Comparison of ENCODE assay signal across 23 mouse cellular contexts in the genomic region with DNA sequence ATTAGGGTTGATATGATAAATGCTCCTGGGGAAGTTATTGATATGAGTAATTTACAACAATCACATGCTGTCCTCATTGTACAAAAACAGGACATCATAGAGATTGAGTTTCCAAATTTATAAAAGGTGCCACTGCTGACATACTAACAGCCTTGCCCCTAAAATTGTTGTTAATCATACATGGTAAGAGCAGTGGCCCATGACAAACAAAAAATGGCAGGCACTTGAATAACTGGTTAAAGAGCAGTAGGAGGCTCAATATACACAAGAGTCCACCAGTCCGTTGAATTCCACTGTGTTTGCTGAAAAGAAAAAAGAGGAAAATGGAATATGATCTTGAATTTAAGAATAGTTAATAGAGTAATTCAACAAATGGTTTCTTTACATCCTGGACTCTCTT. TPM values are rescaled to one million over a fixed set of nuclear protein-coding genes. Genes with fewer than 3 reads are reported as not detected.
"Had no signal": no experiment of that assay in that cellular context is flagged by ENCODE, and none has a peak within 500 bp of the region (broad histone marks: within the 10 kb centered on the region; RNA-seq: fewer than 3 reads in every experiment).

No protein-coding gene starts in this region.

- H3K9ac ChIP-seq: neural tube, embryonic 15.5 days; stomach, embryonic 15.5 days had no signal

- H3K9me3 ChIP-seq: neural tube, embryonic 15.5 days; stomach, embryonic 15.5 days had no signal

- H3K4me2 ChIP-seq: neural tube, embryonic 15.5 days; stomach, embryonic 15.5 days had no signal

- H3K27ac ChIP-seq: neural tube, embryonic 15.5 days; stomach, embryonic 15.5 days; stomach, postnatal 0 days had no signal

- H3K27me3 ChIP-seq: neural tube, embryonic 15.5 days; stomach, embryonic 15.5 days had no signal

- H3K4me3 ChIP-seq: neural tube, embryonic 15.5 days; stomach, embryonic 15.5 days had no signal

- DNase-seq: retina, postnatal 1 day; right cerebral cortex, adult 18-20 months; right cerebral cortex, postnatal 14 days; right cerebral cortex, postnatal 25 days; right cerebral cortex, postnatal 4 days; spleen, adult 18-20 months; thymus, adult 18-20 months; thymus, adult 2 months; thymus, postnatal 14 days; thymus, postnatal 25 days; thymus, postnatal 36 days; thymus, postnatal 4 days had no signal

- H3K4me1 ChIP-seq: neural tube, embryonic 15.5 days; stomach, embryonic 15.5 days had no signal

- H3K36me3 ChIP-seq: neural tube, embryonic 15.5 days; stomach, embryonic 15.5 days had no signal

RNA-seq across cellular contexts. Expression of gene Vmn1r17, which starts 4.0 kb away (rescaled TPM):
- polyA plus RNA-seq: neural tube, embryonic 14.5 days; neural tube, embryonic 15.5 days; small intestine, adult 2 months; spleen, adult 2 months; stomach, embryonic 14.5 days; stomach, embryonic 15.5 days; stomach, embryonic 16.5 days; stomach, postnatal 0 days; testis, adult 2 months; thymus, adult 2 months; thymus, postnatal 0 days; urinary bladder, adult 2 months had no signal

RNA-seq across cellular contexts. Expression of gene Vmn1r18, which starts 28.1 kb away (rescaled TPM):
- polyA plus RNA-seq: neural tube, embryonic 14.5 days; neural tube, embryonic 15.5 days; small intestine, adult 2 months; spleen, adult 2 months; stomach, embryonic 14.5 days; stomach, embryonic 15.5 days; stomach, embryonic 16.5 days; stomach, postnatal 0 days; testis, adult 2 months; thymus, adult 2 months; thymus, postnatal 0 days; urinary bladder, adult 2 months had no signal

RNA-seq across cellular contexts. Expression of gene Vmn1r19, which starts 36.1 kb away (rescaled TPM):
- polyA plus RNA-seq: neural tube, embryonic 14.5 days; neural tube, embryonic 15.5 days; small intestine, adult 2 months; spleen, adult 2 months; stomach, embryonic 14.5 days; stomach, embryonic 15.5 days; stomach, embryonic 16.5 days; stomach, postnatal 0 days; testis, adult 2 months; thymus, adult 2 months; thymus, postnatal 0 days; urinary bladder, adult 2 months had no signal

RNA-seq across cellular contexts. Expression of gene Vmn1r16, which starts 38.2 kb away (rescaled TPM):
- polyA plus RNA-seq: neural tube, embryonic 14.5 days; neural tube, embryonic 15.5 days; small intestine, adult 2 months; spleen, adult 2 months; stomach, embryonic 14.5 days; stomach, embryonic 15.5 days; stomach, embryonic 16.5 days; stomach, postnatal 0 days; testis, adult 2 months; thymus, adult 2 months; thymus, postnatal 0 days; urinary bladder, adult 2 months had no signal
